Mouse (Mus musculus) liver, postnatal 0 days (tissue): ENCODE measurements around the gene Prex1.

ENCODE experiments used
- CTCF ChIP-seq: sonication (generic); IDR thresholded peaks from 2 replicates; pipeline ENCODE4 v1.5.1; 2016; ENCODE audit warnings: antibody characterized with exemption, low read depth
- EP300 ChIP-seq: IDR thresholded peaks from 2 replicates; pipeline ENCODE4 v1.6.1; 2016; ENCODE audit warnings: antibody characterized with exemption, low read depth, mild to moderate bottlenecking

GRCm38 (mm10) chr2:166699552-166699951 lies 14.1 kb downstream of the Prex1 start:
- TF ChIP-seq CTCF (no peak), EP300 (no peak)
